Mouse (Mus musculus): ENCODE results near the gene Myh3. TPM values are rescaled to one million over a fixed set of nuclear protein-coding genes. Genes with fewer than 3 reads are reported as not detected.

Gene Myh3
- polyA plus RNA-seq, 1 experiment from 2014 or later, result 0.06 TPM

DNA sequence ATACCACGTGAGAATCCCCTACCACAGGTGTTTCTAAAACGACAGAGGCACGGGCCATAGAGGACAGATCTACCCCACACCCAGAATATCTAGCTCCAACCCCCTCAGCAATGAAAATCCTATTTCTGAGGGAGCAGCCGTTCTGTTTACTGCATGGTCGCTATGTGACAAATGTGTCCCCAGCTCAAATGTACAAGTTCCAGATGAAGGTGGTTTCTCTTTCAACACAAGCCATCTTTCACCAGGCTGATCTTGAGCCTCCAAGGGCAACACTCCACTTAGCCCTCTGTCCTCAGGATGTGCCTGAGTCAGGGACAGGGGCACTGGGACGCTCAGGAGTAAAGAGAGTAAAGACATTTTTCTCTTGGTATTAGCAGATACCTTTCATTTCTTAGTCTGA lies 62.9 kb downstream of the Myh3 start:
- H3K9me3 ChIP-seq (ENCODE audit: low read length), result no peaks in the 10 kb centered on the region
- no peak for TF ChIP-seq EP300 (IDR thresholded peaks at IDR 0.05; ENCODE audit: low read depth)
- TF ChIP-seq CTCF (IDR thresholded peaks at IDR 0.05; ENCODE audit: low read depth), result no peak
- no peak overlapping the region for H3K9ac ChIP-seq (replicated peaks)
- H3K4me1 ChIP-seq (ENCODE audit: insufficient read depth), result no peaks in the 10 kb centered on the region
- ATAC-seq (no peak), DNase-seq (no peak)
- no peaks in the 10 kb centered on the region for H3K36me3 ChIP-seq (replicated peaks; ENCODE audit: insufficient read depth, low read length)
- WGBS (ENCODE audit: insufficient replicate concordance), result 68% methylated on average over 6 of the region's 6 CpGs
- no peak overlapping the region for H3K27ac ChIP-seq (ENCODE audit: low read depth)
- no peak overlapping the region for H3K4me3 ChIP-seq (ENCODE audit: low read depth, low read length)
- H3K4me2 ChIP-seq (ENCODE audit: low read depth, low read length), result no peak overlapping the region
- no peaks in the 10 kb centered on the region for H3K27me3 ChIP-seq (ENCODE audit: insufficient read depth, low read length)

DNA sequence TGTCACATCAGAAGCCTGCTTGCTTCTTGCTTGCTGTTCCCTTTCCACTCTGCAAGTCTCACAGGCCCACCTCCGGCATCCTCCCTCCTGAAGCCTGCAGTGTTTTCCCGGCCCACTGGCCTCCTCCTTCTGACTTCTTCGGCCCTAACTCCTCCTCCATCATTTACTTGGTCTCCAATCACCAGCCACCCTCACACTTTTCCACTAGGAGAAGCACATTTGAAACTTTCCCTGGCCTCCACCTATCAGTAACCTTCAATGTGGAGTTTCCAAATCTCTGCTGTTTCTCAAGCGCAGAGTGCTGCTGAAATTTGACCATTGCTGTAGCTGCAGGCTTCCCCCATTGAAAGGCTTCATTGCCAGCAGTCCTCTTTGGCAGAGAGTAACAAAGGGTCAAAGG lies 63.9 kb downstream of the Myh3 start:
- H3K27me3 ChIP-seq (ENCODE audit: insufficient read depth, low read length), result no peaks in the 10 kb centered on the region
- peak; percentile 77 for ATAC-seq
- H3K4me1 ChIP-seq (ENCODE audit: insufficient read depth), result no peaks in the 10 kb centered on the region
- no peaks in the 10 kb centered on the region for H3K9me3 ChIP-seq (ENCODE audit: low read length)
- 65% methylated on average over 4 of the region's 4 CpGs for WGBS (ENCODE audit: insufficient replicate concordance)
- DNase-seq, result peak; percentile 21
- no peak overlapping the region for H3K27ac ChIP-seq (ENCODE audit: low read depth)
- no peak overlapping the region for H3K9ac ChIP-seq (replicated peaks)
- TF ChIP-seq CTCF (IDR thresholded peaks at IDR 0.05; ENCODE audit: low read depth) (no peak), EP300 (IDR thresholded peaks at IDR 0.05; ENCODE audit: low read depth) (no peak)
- no peak overlapping the region for H3K4me2 ChIP-seq (ENCODE audit: low read depth, low read length)
- H3K36me3 ChIP-seq (replicated peaks; ENCODE audit: insufficient read depth, low read length), result no peaks in the 10 kb centered on the region
- no peak overlapping the region for H3K4me3 ChIP-seq (ENCODE audit: low read depth, low read length)

DNA sequence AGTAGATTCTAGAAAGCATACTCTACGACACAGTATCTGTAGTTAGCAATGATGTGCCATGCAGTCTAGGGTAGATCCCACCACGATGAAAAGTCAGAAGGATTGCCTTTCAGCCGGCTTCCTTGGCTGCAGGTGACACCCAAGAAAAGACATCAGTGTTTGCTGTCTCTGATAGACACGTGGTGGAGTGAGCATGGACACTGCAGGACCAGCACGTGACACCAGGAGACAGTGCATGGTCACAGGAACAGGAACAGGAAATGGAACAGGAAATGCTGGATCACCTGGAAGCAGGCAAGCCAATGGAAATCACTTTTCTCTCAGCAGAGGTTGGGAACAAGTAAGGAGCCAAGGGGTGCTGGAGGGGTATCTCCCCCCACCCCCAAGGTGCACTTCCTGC lies 65.0 kb downstream of the Myh3 start:
- Histone ChIP-seq H3K4me3 (ENCODE audit: low read depth, low read length) (no peak overlapping the region), H3K4me2 (ENCODE audit: low read depth, low read length) (no peak overlapping the region), H3K9me3 (ENCODE audit: low read length) (no peaks in the 10 kb centered on the region), H3K27ac (ENCODE audit: low read depth) (no peak overlapping the region), H3K27me3 (ENCODE audit: insufficient read depth, low read length) (no peaks in the 10 kb centered on the region), H3K4me1 (ENCODE audit: insufficient read depth) (no peaks in the 10 kb centered on the region), H3K36me3 (replicated peaks; ENCODE audit: insufficient read depth, low read length) (no peaks in the 10 kb centered on the region), H3K9ac (replicated peaks) (no peak overlapping the region)
- DNase-seq (no peak), ATAC-seq (no peak)
- TF ChIP-seq CTCF (IDR thresholded peaks at IDR 0.05; ENCODE audit: low read depth), result no peak
- no peak for TF ChIP-seq EP300 (IDR thresholded peaks at IDR 0.05; ENCODE audit: low read depth)
- 67% methylated on average over 5 of the region's 5 CpGs for WGBS (ENCODE audit: insufficient replicate concordance)

DNA sequence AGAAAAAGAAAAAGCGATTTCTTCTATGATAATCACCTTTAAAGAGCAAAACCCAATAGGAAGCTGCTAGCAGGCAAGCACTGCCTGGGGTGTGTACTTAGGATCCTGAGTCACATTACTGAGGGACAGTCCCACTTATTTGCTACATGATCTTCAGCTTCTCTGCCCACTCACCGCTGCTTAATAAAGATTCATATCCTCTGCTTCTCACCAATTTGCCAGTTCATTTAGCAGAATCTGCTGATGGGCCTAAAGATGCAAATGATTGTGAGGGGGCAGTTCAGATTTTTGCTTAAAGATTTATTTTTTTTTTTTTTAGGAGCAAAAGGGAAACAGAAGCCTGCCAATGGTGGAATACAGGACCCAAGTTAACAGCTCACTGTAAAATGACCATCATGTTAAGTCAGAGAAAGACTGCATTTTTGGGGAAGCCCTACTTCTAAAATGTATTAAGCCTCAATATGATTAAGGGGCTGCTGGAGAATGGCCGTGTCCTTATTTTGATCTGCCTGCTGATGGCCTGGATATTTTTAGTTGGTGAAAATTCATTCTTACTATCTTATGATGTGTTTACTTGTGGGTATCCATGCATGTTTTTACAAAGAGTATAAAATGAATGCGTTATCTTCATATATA lies 65.9 kb downstream of the Myh3 start:
- H3K4me1 ChIP-seq (ENCODE audit: insufficient read depth), result no peaks in the 10 kb centered on the region
- no peak overlapping the region for H3K4me3 ChIP-seq (ENCODE audit: low read depth, low read length)
- H3K9me3 ChIP-seq (ENCODE audit: low read length), result no peaks in the 10 kb centered on the region
- no peaks in the 10 kb centered on the region for H3K36me3 ChIP-seq (replicated peaks; ENCODE audit: insufficient read depth, low read length)
- H3K27ac ChIP-seq (ENCODE audit: low read depth), result no peak overlapping the region
- 76% methylated on average over 4 of the region's 4 CpGs for WGBS (ENCODE audit: insufficient replicate concordance)
- TF ChIP-seq CTCF (IDR thresholded peaks at IDR 0.05; ENCODE audit: low read depth), result no peak
- no peak for TF ChIP-seq EP300 (IDR thresholded peaks at IDR 0.05; ENCODE audit: low read depth)
- no peak overlapping the region for H3K4me2 ChIP-seq (ENCODE audit: low read depth, low read length)
- ATAC-seq (no peak), DNase-seq (no peak)
- no peak overlapping the region for H3K9ac ChIP-seq (replicated peaks)
- H3K27me3 ChIP-seq (ENCODE audit: insufficient read depth, low read length), result no peaks in the 10 kb centered on the region

- ATAC-seq, result no peak
- H3K9me3 ChIP-seq (ENCODE audit: low read length), result no peaks in the 10 kb centered on the region
- no peaks in the 10 kb centered on the region for H3K27me3 ChIP-seq (ENCODE audit: insufficient read depth, low read length)
- no peak overlapping the region for H3K4me3 ChIP-seq (ENCODE audit: low read depth, low read length)
- no peak overlapping the region for H3K4me2 ChIP-seq (ENCODE audit: low read depth, low read length)
- TF ChIP-seq CTCF (IDR thresholded peaks at IDR 0.05; ENCODE audit: low read depth), result no peak
- H3K9ac ChIP-seq (replicated peaks), result no peak overlapping the region
- no peak for DNase-seq
- no peaks in the 10 kb centered on the region for H3K4me1 ChIP-seq (ENCODE audit: insufficient read depth)
- WGBS (ENCODE audit: insufficient replicate concordance), result 61% methylated on average over 6 of the region's 6 CpGs
- no peaks in the 10 kb centered on the region for H3K36me3 ChIP-seq (replicated peaks; ENCODE audit: insufficient read depth, low read length)
- no peak overlapping the region for H3K27ac ChIP-seq (ENCODE audit: low read depth)
Measured at GRCm38 (mm10) chr11:67144559-67145265, 66.6 kb downstream of the Myh3 start.

DNA sequence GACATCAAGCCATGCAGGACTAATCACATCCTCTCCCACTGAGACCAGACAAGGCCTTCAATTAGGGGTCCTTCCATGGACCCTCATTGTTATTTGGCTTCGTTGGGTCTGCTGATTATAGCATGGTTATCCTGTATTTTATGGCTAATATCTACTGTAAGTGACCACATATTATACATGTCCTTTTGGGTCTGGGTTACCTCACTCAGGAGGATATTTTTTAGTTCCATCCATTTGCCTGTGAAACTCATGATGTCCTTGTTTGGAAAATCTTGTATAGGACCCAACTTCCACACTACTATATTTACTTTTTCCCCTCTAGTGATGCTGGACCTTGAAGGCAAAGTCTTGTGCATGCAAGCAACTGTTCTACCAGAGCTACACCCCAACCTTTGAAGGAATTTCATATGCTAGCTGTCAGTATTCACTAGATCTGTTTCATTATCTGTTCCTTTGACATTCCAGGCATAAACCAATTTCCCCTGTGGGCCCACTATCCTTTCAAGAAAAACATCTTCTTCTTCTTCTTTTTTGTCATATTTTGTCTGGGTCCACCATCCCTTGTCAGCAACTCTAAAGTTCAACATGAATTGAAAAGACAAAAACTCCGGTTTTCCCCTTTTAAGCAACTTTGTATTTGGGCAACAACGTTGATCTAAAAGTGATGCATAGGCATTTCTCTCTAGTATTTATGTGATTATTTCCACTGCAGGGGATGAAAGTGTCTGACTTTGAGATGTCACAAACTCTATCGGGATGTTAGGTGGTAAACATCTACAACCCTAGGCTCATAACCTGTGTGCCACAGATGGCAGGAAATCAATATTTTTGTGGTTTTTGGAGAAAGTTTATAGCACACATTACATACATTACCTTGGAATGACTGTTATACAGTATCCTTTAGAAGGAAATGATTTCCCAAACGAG lies 67.6 kb downstream of the Myh3 start:
- 72% methylated on average over 5 of the region's 5 CpGs for WGBS (ENCODE audit: insufficient replicate concordance)
- H3K4me2 ChIP-seq (ENCODE audit: low read depth, low read length), result no peak overlapping the region
- DNase-seq, result no peak
- H3K27me3 ChIP-seq (ENCODE audit: insufficient read depth, low read length), result no peaks in the 10 kb centered on the region
- no peak overlapping the region for H3K4me3 ChIP-seq (ENCODE audit: low read depth, low read length)
- no peaks in the 10 kb centered on the region for H3K9me3 ChIP-seq (ENCODE audit: low read length)
- H3K36me3 ChIP-seq (replicated peaks; ENCODE audit: insufficient read depth, low read length), result no peaks in the 10 kb centered on the region
- TF ChIP-seq EP300 (IDR thresholded peaks at IDR 0.05; ENCODE audit: low read depth), result no peak
- no peak for TF ChIP-seq CTCF (IDR thresholded peaks at IDR 0.05; ENCODE audit: low read depth)
- no peak for ATAC-seq
- no peak overlapping the region for H3K27ac ChIP-seq (ENCODE audit: low read depth)
- H3K4me1 ChIP-seq (ENCODE audit: insufficient read depth), result no peaks in the 10 kb centered on the region
- H3K9ac ChIP-seq (replicated peaks), result no peak overlapping the region
